Mouse (Mus musculus) lung, postnatal 4 days (tissue): Measurements from ENCODE around the gene Hist1h2ap.
"Not testable (repeated sequence)": the region's sequence is repeated elsewhere in the genome, so short reads cannot be mapped to it uniquely, and the experiment has no call there.

Experiments used
- DNase-seq, 2 experiments: peaks; one replicate each; pipeline ENCODE4 v3.0.0; 2021

Gene Hist1h2ap

DNA sequence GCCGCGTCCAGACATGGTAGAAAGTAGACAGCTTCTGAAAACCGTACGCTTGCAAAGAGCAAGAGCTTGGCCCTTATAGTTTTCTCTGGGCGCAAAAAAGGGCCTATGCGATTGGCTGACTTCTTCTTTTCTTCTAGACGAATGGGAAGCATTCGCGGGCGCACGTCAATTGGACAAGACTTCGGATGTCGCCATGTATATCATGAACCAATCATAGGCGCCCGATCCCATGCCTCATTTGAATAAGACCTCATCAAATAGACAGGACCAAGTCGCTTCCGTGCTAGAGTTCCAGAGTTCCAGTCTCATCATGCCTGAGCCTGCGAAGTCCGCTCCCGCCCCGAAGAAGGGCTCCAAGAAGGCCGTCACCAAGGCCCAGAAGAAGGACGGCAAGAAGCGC, at the start of gene Hist1h2ap, which contains the start of gene Hist1h2br:
Gene Hist1h2ap (minus strand): TSS at position 47 of the 400 bp plus-strand sequence.
Gene Hist1h2br (plus strand): TSS at position 283 of the 400 bp plus-strand sequence.
- DNase-seq = not testable (repeated sequence)

GRCm38 (mm10) chr13:21882760-21883405, 49.6 kb upstream of the Hist1h2ap start:
- DNase-seq = peak in 1 of 2 experiments; percentile 26

DNA sequence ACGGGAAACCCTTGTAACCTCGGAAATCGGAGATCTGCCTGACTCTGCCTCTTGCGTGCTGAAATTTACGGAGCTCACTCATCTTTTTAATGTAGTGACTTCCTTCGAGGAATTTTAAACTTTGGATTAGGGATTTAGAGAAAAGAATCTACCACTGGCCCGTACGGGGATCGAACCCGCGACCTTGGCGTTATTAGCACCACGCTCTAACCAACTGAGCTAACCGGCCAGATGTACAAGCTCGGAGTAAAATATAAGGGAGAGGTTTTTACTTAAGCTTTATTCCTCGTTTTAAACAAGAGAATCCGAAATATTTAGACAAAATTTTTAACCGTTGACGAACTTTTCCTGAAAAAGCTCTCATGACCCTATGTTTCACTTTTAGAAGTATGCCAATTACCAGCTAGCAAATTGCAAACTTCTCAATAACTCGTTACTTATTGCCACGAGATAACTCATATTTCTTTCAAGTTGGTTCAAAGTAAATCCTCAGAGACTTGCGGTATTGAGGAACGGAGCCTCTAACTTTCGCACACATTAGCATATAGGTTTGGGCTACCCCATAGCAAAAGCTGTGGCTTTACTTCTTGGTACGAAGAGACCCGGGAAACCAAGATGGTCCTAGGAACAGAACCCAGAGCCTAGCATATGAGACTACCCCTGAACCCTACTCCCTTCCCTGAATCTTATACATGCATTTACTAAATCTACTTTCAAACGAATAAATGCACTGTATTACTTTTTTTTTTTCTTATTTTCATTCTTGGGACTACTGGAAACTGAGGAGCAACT, 48.8 kb upstream of the Hist1h2ap start:
- DNase-seq = peak in 1 of 2 experiments; percentile 7

DNA sequence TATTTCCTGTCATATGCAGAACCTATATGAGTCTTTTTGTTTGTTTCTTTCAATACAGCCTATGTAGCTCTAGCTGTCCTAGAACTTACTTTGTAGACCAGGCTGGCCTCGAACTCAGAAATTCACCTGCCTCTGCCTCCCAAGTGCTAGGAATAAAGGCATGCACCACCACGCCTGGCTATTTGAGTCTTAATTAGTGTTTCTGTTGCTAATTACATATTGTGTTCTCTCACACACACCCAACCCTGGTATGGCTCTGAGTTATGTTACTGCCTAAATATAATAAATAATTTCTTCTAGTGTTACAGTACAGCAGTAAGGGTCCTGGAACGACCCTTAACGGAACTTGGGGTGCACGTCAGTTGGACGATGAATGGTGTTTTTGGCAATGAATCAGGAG, 47.4 kb upstream of the Hist1h2ap start:
- DNase-seq = no peak

DNA sequence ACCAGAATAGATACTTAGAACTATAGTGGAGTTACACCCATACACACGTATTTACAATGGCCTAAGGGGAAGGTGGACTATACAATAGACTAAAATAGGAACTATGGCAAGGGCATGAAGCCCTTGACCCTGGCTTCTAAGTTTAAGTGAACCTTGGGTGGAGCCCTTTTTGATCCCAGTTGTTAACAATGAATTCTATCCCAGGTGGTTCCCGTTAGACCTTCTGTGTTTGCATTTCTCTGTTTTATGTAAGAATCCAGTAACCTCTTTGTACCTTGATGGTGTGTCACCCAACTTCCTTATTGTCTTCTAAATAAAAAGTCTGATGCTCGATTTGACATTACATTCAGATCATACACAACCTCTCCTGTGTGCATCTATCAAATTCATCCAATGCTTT, 32.2 kb upstream of the Hist1h2ap start:
- not testable (repeated sequence) for DNase-seq

DNA sequence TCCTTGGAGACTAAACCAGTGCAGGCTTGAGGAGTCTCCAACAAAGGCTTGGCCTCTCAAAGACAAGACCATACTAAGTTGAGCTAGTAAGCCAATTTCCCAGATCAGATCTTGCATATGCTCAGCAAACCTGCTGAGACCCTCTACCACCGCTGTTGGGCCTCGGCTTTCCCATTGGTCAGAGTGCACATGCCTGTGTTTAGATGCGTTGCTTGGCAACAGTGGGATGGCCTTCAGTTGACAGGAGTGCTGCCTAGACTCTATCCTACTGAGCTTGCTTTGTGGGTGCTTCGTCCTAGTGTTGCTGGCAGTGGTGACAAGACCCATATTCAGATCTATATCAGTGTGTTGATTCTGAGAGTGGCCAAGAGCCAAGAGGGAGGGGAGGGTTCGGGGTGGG, 28.3 kb upstream of the Hist1h2ap start:
- no peak for DNase-seq

DNA sequence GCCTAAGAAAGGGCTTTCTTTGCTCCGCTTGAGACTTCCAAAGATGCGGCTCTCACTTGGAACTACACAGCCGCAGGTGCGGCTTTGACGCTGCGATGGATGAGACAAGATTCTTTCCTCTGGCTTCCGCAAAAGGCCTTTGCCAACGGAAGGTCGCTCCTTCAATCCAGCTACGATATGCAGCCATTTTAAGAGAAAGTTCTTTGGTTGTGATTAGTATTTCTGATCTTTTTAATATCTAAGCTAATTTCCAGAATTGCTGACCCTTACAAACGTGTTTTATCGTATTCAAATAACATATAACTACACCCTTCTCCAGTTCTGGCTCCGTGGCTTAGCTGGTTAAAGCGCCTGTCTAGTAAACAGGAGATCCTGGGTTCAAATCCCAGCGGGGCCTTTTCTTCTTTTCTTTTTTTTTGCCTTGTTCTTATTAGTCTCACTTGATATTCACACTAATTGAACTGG, 22.4 kb upstream of the Hist1h2ap start:
- no peak for DNase-seq

DNA sequence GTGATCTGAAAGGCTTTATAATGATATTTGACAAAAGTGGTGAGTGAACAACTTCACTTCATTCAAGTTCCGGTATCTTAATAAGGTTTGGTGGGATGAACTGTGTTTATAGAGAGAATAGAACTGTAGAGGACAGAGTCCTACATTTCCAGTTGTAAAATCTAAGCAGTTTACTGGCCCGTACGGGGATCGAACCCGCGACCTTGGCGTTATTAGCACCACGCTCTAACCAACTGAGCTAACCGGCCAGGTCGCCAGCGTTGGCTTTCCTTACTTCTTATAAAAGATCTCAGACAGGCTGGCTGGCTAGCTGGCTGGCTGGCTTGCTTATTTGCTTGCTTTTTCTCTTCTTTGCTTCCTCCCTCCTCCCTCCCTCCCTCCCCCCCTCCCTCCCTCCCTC, 21.8 kb upstream of the Hist1h2ap start:
- peak; percentile 31 to 44 for DNase-seq

DNA sequence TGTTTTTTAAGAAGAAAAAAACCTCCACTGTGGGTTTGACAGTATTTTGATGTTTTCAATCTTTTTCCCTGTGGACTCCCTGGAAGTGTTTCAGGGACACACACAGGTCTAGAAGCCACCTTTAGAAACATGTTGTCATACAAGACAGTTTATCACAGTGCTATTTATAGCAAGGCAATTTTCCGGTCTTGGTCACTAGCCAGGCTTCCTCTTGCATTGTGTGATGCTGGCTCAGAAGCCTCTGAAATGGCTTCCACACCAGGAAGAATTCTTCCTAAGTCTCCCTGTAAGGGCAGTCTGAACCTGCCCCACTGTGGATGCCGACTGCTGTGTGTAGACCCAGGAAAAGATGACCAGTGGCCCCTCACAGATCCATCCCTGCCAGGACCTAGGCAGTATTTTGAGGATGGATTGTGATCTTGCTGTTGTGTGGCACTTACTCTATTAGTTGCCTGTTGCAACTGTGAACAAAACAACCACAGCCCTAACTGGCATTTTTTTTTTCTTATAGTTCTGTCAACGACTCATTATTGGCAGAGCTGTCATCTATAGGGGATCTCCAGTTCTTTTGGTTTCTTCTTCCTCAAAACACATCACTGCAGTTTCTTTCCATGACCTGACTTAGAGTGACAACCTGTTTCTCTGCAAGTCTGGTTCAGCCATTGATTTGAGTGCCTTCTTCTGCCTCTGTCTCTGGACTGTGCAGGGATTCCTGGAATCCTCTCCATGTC, 19.1 kb upstream of the Hist1h2ap start:
- no peak for DNase-seq

DNA sequence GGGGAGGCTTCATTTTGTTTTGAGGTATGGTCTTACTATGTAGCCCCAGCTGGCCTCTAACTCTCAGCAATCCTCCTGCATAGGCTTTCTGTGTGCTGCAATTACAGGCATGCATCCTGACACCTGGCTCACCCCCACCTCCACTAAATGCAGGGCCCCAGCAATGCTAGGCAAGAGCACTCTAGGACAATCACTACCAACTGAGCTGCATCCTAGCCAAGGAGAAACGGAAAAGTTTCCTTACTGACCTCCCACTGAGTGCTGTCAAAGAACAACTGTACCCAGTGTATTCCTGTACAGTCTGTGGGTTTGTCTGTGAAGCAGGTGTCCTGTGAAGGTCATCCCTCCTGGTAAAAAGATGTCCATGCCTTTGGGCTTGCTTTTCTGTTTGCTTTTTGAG, 17.4 kb upstream of the Hist1h2ap start:
- DNase-seq = not testable (repeated sequence)

DNA sequence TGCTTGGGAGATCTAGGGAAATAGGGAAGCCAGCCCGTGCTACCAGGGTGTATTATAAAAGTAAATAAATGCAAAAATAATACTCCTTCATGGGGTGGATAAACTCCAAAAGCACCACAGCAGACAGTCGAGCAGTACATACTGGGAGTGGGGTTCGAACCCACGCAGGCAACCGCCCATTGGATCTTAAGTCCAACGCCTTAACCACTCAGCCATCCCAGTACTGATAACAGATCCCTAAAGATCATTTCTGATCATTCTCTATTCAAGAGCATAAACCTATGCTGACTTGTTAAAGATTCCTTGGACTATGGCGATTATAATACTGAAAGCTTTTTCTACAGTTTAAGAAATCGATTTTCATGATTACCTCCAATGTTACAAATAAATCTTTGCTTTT, 14.6 kb upstream of the Hist1h2ap start:
- DNase-seq = no peak

DNA sequence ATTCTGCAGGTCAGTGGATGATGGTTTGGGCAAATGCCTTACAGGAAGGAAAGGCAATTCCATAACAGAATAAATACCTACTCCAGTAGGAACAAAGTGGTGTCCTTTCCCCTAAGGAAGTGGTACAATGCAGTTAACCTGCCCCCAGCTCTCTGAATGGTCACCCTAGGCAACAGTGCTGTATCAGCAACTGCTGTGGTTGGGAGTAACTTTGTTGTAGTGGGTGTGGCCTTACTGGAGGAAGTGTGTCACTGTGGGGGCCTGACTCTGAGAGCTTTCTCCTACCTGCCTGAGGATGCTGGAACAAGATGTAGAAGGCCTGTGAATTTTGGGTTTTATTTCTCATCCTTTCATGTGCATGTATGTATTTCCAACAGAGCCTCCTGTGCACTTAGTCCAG, 13.0 kb upstream of the Hist1h2ap start:
- not testable (repeated sequence) for DNase-seq

DNA sequence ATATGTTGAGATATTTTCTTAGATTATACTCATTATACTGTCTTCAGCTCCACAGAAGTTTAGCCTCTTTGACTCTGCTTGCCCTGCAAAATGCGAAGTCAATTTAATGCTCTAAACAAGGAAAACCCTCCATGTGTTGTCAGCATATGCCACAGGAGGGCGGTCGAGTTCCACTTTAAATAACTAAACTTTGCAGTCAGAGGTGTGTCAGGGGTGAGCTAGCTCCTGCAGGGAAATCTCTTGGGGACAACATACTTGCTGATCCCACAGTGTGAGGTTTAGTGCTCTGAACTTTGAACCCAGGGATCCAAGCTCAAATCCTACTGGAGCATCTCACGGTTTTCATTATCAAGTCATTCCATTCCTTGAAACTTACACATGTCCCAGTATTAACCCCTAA, 7.2 kb upstream of the Hist1h2ap start:
- not testable (repeated sequence) for DNase-seq

DNA sequence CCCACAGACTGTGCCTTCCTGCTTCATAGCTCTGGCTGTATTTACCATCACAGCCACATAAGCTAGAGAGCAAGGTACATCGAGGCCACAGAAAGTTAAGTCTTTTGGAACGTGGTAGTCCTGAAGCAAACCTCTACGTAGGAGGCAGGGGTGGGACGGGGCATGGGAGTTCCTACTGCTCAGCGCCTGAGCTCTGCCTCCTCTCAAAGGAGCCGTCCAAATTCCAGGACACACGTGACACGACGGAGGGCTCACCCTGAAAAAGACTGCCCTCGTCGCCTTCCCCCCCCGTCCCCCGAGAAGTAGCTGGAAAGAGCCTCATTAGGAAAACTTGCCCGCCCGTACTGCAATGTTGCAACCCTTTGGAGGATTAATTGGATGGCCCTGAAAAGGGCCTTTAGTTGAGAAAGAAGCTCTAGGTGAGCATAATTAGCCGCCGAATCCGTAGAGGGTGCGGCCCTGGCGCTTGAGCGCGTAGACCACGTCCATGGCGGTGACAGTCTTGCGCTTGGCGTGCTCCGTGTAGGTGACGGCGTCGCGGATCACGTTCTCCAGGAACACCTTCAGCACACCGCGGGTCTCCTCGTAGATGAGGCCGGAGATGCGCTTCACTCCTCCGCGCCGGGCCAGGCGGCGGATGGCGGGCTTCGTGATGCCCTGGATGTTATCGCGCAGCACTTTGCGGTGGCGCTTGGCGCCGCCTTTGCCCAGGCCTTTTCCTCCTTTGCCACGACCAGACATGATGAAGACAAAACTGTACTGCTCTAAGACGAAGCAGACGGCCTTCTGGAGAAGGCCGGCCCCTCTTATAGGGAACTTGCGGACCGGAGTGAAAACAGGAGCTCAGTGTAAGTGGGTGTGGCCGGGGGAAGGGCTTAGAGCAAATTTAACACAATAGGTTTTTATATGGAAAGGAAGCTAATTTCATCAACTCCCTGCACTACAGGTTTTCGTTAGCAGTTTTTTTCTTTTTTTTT, 1.6 kb downstream of the Hist1h2ap start, which contains the start of gene Hist1h4n:
Gene Hist1h4n (minus strand): TSS at position 779 of the 977 bp plus-strand sequence.
- peak; percentile 41 to 47 for DNase-seq

GRCm38 (mm10) chr13:21830344-21830743, 3.0 kb downstream of the Hist1h2ap start:
- DNase-seq = no peak

- DNase-seq = no peak
These were observed 4.8 kb downstream of the Hist1h2ap start for GRCm38 (mm10) chr13:21828511-21828910.

GRCm38 (mm10) chr13:21820082-21820890, 13.0 kb downstream of the Hist1h2ap start:
- not testable (repeated sequence) for DNase-seq

GRCm38 (mm10) chr13:21812092-21812491, 21.2 kb downstream of the Hist1h2ap start:
- DNase-seq = peak in 1 of 2 experiments; percentile 22

GRCm38 (mm10) chr13:21811539-21811938, 21.8 kb downstream of the Hist1h2ap start, which contains the start of gene Hist1h4m:
TSS of gene Hist1h4m (plus strand) at chr13:21811746.
- peak; percentile 52 to 62 for DNase-seq

DNA sequence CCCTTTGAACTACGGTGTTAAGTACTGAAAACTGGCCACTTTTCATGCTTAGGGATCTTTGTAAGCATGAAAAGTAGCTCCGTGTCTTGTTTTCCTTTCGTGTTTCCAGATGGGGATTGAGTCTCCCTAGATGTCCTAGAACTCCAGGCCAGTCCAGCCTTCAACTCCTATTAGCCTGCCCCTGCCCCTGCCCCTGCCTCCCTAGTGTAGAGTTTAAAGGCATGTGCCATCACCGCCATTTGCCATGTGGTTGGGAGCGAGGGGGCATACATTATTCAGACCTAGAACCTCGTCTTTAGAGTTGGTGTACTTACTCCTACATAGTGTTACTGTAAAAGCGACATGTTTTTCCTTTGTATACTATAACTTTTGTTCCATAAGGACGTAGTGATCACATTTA, 22.2 kb downstream of the Hist1h2ap start:
- not testable (repeated sequence) for DNase-seq

DNA sequence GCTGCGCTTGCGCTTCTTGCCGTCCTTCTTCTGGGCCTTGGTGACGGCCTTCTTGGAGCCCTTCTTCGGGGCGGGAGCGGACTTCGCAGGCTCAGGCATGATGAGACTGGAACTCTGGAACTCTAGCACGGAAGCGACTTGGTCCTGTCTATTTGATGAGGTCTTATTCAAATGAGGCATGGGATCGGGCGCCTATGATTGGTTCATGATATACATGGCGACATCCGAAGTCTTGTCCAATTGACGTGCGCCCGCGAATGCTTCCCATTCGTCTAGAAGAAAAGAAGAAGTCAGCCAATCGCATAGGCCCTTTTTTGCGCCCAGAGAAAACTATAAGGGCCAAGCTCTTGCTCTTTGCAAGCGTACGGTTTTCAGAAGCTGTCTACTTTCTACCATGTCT, 23.2 kb downstream of the Hist1h2ap start, which contains the start of the genes Hist1h2bq and Hist1h2ao:
Gene Hist1h2bq (minus strand): TSS at position 125 of the 400 bp plus-strand sequence.
Gene Hist1h2ao (plus strand): TSS at position 393 of the 400 bp plus-strand sequence.
- not testable (repeated sequence) for DNase-seq
